Mouse (Mus musculus) E14TG2a.4 (cell line): ENCODE measurements around the gene Sf3a3.

Source experiments
- H3K27me3 ChIP-seq: 2 replicates; pipeline ENCODE4 v1.6.1; 2014; ENCODE audit warnings: low read length, control low read depth; ENCODE audit not compliant: insufficient read depth
- H3K36me3 ChIP-seq: 2 replicates; pipeline ENCODE4 v1.6.1; 2014; ENCODE audit warnings: low read length, control low read depth; ENCODE audit not compliant: insufficient read depth
- H3K4me1 ChIP-seq: replicated peaks from 2 replicates; pipeline ENCODE4 v1.6.1; 2014; ENCODE audit warnings: low read depth, low read length, control low read depth
- H3K4me3 ChIP-seq: replicated peaks from 2 replicates; pipeline ENCODE4 v1.5.1; 2014; ENCODE audit warnings: mild to moderate bottlenecking, low read length
- H3K9me3 ChIP-seq: 2 replicates; pipeline ENCODE4 v1.6.1; 2014; ENCODE audit warnings: low read length, control low read depth
- CTCF ChIP-seq: conservative IDR thresholded peaks from 2 replicates; pipeline ENCODE4 v1.5.1; 2014; ENCODE audit warnings: low read length
- NANOG ChIP-seq: IDR thresholded peaks from 2 replicates; pipeline ENCODE4 v1.6.1; 2014; ENCODE audit warnings: borderline replicate concordance, low read length, mixed read lengths
- POU5F1 ChIP-seq: IDR thresholded peaks from 2 replicates; pipeline ENCODE4 v1.6.1; 2014; ENCODE audit warnings: low read length, borderline replicate concordance

Gene Sf3a3

GRCm38 (mm10) chr4:124772125-124772524 is 57.5 kb downstream of the Sf3a3 start:
- no peaks in the 10 kb centered on the region for H3K27me3 ChIP-seq
- no peak for TF ChIP-seq NANOG
- TF ChIP-seq CTCF = no peak
- no peak for TF ChIP-seq POU5F1
- H3K4me1 ChIP-seq = peaks cover 7% of the 10 kb centered on the region
- no peak overlapping the region for H3K4me3 ChIP-seq
- H3K36me3 ChIP-seq = no peaks in the 10 kb centered on the region
- H3K9me3 ChIP-seq = no peaks in the 10 kb centered on the region

GRCm38 (mm10) chr4:124773449-124773848 is 58.9 kb downstream of the Sf3a3 start:
- 0 out of 2 replicates have a peak, but pooled peaks cover under 1% of the 10 kb centered on the region for H3K36me3 ChIP-seq
- no peak overlapping the region for H3K4me3 ChIP-seq
- TF ChIP-seq CTCF = no peak
- TF ChIP-seq POU5F1 = no peak
- no peak for TF ChIP-seq NANOG
- no peaks in the 10 kb centered on the region for H3K9me3 ChIP-seq
- H3K27me3 ChIP-seq = no peaks in the 10 kb centered on the region
- peaks cover 7% of the 10 kb centered on the region; the same call in 1 of the 2 replicates for H3K4me1 ChIP-seq

- no peak for TF ChIP-seq NANOG
- TF ChIP-seq CTCF = no peak
- no peak for TF ChIP-seq POU5F1
- Histone ChIP-seq H3K36me3 (peaks cover 6% of the 10 kb centered on the region), H3K27me3 (no peaks in the 10 kb centered on the region), H3K4me3 (no peak overlapping the region), H3K9me3 (no peaks in the 10 kb centered on the region), H3K4me1 (peaks cover 7% of the 10 kb centered on the region; the same call in 1 of the 2 replicates)
Measured at GRCm38 (mm10) chr4:124773995-124774394, 59.4 kb downstream of the Sf3a3 start.

- no peaks in the 10 kb centered on the region for H3K27me3 ChIP-seq
- TF ChIP-seq CTCF = no peak
- TF ChIP-seq NANOG = no peak
- TF ChIP-seq POU5F1 = no peak
- H3K4me3 ChIP-seq = no peak overlapping the region
- no peaks in the 10 kb centered on the region for H3K9me3 ChIP-seq
- peaks cover 7% of the 10 kb centered on the region; the same call in 1 of the 2 replicates for H3K4me1 ChIP-seq
- peaks cover 10% of the 10 kb centered on the region for H3K36me3 ChIP-seq
Measured at GRCm38 (mm10) chr4:124774429-124774828, 59.9 kb downstream of the Sf3a3 start.

GRCm38 (mm10) chr4:124781361-124781760 is 66.8 kb downstream of the Sf3a3 start:
- no peak overlapping the region for H3K4me3 ChIP-seq
- peaks cover 3% of the 10 kb centered on the region; the same call in 1 of the 2 replicates for H3K4me1 ChIP-seq
- TF ChIP-seq NANOG (no peak), POU5F1 (no peak), CTCF (no peak)
- H3K27me3 ChIP-seq = no peaks in the 10 kb centered on the region
- H3K36me3 ChIP-seq = peaks cover 72% of the 10 kb centered on the region
- no peaks in the 10 kb centered on the region for H3K9me3 ChIP-seq
